Mouse (Mus musculus): ENCODE measurements around the gene Nipsnap1. TPM values are rescaled to one million over a fixed set of nuclear protein-coding genes. Genes with fewer than 3 reads are reported as not detected.

Nipsnap1 gene
- polyA plus RNA-seq, 1 experiment, result not detected

- TF ChIP-seq CTCF (IDR thresholded peaks at IDR 0.05; ENCODE audit: insufficient read depth, low read depth, low read length) (no peak), POLR2A (IDR thresholded peaks at IDR 0.05; ENCODE audit: insufficient read depth, low read depth, low read length) (no peak)
- Histone ChIP-seq H3K27ac (ENCODE audit: insufficient read depth, low read depth, low read length) (no peak overlapping the region), H3K4me3 (ENCODE audit: insufficient read depth, low read depth, low read length) (no peak overlapping the region), H3K4me1 (ENCODE audit: control insufficient read depth, insufficient read depth, low read length) (no peaks in the 10 kb centered on the region)
- WGBS, result 67% methylated on average over 5 of the region's 5 CpGs
Measured at GRCm38 (mm10) chr11:4936243-4936642, 62.5 kb downstream of the Nipsnap1 start.

Other genes with a start within 250 kb of the Nipsnap1 start
- gene Ascc2, start 236.2 kb upstream of the Nipsnap1 start, polyA plus RNA-seq (2012; ENCODE audit: insufficient read depth, insufficient read length, low replicate concordance, missing spikeins), result not detected in 2 replicates
- gene Uqcr10, start 169.6 kb upstream of the Nipsnap1 start, polyA plus RNA-seq (2012; ENCODE audit: insufficient read depth, insufficient read length, low replicate concordance, missing spikeins), result 1,259 TPM in 1 of 2 replicates, not detected in the other
- not detected in 2 replicates for gene Zmat5, start 169.3 kb upstream of the Nipsnap1 start, polyA plus RNA-seq (2012; ENCODE audit: insufficient read depth, insufficient read length, low replicate concordance, missing spikeins)
- not detected in 2 replicates for gene Cabp7, start 127.2 kb upstream of the Nipsnap1 start, polyA plus RNA-seq (2012; ENCODE audit: insufficient read depth, insufficient read length, low replicate concordance, missing spikeins)
- gene Nf2, start 24.4 kb upstream of the Nipsnap1 start, polyA plus RNA-seq (2012; ENCODE audit: insufficient read depth, insufficient read length, low replicate concordance, missing spikeins), result not detected in 2 replicates
- gene Thoc5, start 21.4 kb downstream of the Nipsnap1 start, polyA plus RNA-seq (2012; ENCODE audit: insufficient read depth, insufficient read length, low replicate concordance, missing spikeins), result not detected in 2 replicates
- not detected in 2 replicates for gene Nefh, start 74.1 kb downstream of the Nipsnap1 start, polyA plus RNA-seq (2012; ENCODE audit: insufficient read depth, insufficient read length, low replicate concordance, missing spikeins)
- 603 TPM in 1 of 2 replicates, not detected in the other for gene Ap1b1, start 112.9 kb downstream of the Nipsnap1 start, polyA plus RNA-seq (2012; ENCODE audit: insufficient read depth, insufficient read length, low replicate concordance, missing spikeins)
- gene Rasl10a, start 184.2 kb downstream of the Nipsnap1 start, polyA plus RNA-seq (2012; ENCODE audit: insufficient read depth, insufficient read length, low replicate concordance, missing spikeins), result not detected in 2 replicates
- gene Gas2l1, start 191.4 kb downstream of the Nipsnap1 start, polyA plus RNA-seq (2012; ENCODE audit: insufficient read depth, insufficient read length, low replicate concordance, missing spikeins), result not detected in 2 replicates
- not detected in 2 replicates for gene Rhbdd3, start 225.0 kb downstream of the Nipsnap1 start, polyA plus RNA-seq (2012; ENCODE audit: insufficient read depth, insufficient read length, low replicate concordance, missing spikeins)
- 1,053 and 1,293 TPM in 2 replicates for gene Ewsr1, start 225.3 kb downstream of the Nipsnap1 start, polyA plus RNA-seq (2012; ENCODE audit: insufficient read depth, insufficient read length, low replicate concordance, missing spikeins)

Measured in olfactory bulb, adult 2 months (tissue).